Mouse (Mus musculus): ENCODE measurements around the gene Rab31.
A peak's percentile ranks its signal among the peaks of the same experiment; 100 is the strongest.

Rab31 gene

DNA sequence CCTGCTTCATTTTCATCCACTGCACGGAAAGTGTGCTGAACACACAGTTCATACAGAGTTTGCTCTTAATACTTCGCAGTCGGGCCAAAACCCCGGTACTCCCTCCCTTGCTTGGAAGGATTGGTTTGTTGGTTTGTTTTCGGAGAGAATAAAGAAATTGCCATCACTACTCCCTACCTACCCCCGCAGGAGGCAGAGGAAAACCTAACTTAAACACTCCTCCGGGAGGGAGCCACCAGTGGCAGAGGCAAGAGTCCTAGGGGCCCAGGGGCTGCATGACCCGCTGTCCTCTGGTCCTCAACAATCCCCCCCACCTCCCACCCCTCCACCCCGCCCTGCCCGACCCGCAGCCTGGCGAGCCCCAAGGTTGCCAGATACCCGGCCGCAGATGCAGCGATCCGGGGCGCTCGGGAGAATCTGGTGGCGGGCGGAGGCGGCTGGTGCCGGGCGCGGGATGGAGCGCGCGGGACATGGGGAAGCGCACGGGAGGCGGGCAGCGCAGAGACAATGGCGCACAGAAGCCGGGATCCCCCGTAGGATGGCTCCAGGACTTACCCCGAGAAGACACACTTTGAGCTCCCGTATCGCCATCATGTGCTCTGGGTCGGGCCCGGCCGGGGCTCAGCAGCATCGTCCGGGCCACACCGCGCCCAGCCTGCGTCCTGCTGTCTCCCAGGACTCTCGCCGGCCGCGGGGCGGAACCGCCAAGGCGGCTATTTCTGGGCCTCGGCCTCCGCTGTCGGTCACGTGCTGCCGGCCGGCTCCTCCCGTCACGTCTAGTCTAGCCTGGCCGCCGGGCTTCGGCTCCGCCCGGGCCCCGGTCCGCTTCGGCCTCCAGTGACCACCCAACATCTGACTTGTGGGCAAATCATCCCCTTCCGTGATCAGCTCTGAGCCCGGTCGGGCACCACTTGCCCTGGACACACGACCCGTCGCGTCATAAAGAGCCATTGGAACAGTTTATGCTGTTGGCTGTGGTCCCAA is at the start of gene Rab31:
Gene Rab31 (minus strand): TSS at position 802 of the 984 bp plus-strand sequence.
- peak; percentile 87 for DNase-seq

DNA sequence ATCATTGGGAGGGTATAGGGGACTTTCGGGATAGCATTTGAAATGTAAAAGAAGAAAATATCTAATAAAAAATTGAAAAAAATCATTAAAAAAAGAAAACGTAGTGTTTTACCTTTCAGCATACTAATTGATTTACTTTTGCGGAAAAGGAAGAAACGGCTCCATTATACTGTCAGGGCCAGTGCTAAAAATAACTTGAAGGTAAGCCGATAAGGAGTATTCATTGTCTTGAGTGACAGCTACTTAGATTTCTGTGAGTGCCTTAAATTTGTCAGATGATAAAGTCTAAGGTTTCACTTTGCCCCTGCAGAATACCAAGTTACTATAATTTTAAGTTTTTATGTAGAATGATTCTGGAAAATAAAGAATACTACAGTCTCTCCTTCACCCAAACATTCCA is 47.6 kb upstream of the Rab31 start:
- DNase-seq, result no peak

DNA sequence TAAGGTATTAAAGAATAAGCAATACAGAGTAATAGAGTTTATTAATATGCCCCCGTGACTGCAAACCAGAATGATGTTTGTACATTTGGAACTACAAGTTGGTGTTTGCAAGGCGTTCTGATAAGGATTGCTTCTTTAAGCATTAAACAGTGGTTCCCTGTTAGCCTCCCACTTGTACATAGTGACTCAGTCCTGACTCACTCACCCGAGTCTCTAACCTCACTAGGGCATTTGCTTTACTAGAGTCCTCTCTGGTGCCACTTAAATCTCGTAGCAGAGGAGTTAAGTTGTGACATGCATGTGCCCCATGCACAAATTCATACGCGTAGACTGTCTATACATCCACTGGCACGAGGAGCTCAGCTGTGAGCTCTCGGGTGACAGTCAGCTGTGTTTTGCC is 41.2 kb upstream of the Rab31 start:
- DNase-seq, result no peak

DNA sequence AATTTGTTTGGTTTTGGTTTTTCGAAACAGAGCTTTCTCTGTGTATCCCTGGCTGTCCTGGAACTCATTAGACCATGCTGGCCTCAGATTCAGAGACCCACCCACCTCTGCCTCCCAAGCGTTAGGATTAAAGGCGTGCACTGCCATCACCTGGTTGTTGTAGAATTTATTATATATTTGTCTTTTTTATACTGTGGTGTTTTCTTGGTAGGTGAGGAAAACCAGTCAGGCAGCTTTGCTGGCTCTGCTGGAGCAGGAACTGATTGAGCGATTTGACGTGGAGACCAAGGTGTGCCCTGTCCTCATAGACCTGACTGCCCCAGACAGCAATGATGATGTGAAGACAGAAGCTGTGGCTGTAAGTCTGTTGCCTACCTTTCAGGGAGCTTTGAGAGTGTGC is 38.5 kb upstream of the Rab31 start:
- no peak for DNase-seq

DNA sequence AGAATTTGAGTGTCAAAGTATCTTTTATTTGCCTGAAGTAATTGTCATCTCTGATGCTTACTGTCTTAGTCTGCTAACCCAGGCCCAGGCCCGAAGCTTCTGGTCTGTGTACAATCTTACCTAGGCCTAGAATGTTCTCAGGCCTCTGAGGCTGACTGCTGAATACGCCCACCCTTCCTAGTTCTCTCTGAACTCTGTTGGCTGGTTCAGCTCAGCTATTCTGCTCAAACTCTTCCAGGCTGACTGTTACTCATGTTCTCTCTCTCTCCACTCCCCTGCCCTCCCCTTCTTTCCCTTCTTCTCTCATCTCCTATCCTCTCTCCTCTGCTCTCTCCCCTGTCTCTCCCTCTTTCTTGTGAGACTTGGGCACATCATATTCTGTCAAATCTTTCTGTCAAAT is 33.9 kb upstream of the Rab31 start:
- DNase-seq, result no peak

DNA sequence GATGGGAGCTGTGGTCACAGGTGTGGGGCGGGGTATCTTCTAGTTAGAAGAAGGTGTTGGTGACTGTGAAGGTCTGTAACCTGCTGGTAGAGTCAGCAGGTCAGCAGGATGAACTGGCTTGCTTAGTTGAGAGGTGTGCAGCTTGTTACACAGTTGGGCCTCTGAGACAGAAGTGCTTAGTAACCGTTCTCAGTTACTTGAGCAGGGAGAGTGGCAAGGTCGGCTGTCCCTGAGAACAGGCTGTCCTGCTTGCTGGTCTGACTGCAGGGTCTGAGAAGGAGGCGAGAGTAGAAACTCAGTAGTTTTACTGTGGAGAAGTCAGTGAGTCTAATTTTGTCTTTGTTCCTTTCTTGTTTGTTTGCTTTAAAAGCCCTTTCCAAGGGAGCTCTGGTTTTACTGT is 33.4 kb upstream of the Rab31 start:
- DNase-seq, result no peak

DNA sequence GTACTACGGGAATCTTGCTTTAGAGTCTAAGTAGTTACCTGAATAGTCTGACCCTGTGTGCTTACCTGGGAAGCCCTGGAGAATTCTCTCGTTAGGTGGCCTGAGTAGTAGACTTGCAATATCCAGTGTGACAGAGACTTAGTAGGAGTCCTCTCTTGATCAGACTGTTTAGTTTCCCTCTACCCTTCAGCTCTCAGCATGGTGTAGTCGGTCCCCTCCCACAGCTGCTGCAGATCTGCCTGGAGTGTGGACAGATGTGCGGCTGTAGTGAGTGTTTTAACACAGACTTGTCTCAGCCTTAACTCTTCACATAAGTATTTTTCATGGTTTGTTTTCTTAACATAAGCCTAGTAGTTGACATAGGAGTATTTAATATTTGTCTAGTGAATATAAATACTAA is 29.5 kb upstream of the Rab31 start:
- no peak for DNase-seq

DNA sequence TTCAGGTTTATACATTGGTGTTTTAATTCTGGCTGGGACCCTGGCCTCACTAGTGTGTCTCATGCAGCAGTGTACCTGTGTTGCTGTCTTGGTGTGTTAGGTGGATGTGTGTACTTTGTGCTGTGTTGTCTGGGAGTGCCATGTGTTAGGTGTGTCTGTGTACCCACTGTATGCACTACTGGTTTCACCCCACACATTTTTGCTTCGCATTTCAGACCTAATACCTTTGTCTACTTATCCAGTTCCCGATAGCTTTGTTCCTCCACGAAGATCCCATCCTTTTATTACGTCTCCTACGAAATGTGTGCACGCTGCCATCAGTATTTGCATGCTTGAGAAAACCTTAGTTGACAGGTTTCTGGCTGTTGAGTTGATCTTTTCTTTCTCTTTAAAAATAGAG is 27.9 kb upstream of the Rab31 start:
- no peak for DNase-seq

DNA sequence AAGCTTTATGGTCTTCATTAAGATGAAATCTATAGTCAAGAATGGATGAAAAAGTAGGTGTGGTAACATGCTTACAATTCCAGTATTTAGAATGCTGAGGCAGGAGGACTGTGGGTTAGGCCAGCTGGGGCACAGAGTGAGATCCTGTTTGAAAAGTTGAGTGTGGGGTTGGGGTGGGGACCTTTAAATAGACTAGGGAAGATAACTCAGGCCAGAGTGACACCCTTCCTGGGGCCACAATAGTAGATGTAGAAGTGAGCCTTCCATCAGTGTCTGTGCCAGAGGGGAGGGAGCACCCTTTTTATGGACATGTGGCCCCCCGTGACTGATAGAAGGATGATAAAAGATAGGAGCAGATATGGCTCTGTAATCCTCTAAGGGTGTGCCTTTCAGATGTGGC is 26.8 kb upstream of the Rab31 start:
- no peak for DNase-seq

DNA sequence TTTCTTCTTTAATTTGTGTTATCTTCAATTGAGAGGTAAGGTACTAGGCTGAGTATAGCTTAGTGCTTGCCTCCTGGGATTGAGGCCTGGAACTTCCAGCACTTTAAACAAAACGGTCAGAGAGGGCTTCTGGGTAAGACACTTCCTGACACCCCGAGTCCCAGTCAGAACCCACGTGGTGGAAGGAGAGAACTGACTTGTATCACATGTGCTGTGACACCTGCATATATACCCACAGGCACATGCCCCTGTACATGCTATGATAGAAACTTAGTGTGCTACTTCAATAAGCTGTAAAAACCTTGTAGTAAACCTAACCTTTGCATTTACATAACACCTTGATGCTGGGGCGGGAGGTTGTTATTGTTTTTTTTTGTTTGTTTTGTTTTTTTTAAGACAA is 25.9 kb upstream of the Rab31 start:
- DNase-seq, result no peak

DNA sequence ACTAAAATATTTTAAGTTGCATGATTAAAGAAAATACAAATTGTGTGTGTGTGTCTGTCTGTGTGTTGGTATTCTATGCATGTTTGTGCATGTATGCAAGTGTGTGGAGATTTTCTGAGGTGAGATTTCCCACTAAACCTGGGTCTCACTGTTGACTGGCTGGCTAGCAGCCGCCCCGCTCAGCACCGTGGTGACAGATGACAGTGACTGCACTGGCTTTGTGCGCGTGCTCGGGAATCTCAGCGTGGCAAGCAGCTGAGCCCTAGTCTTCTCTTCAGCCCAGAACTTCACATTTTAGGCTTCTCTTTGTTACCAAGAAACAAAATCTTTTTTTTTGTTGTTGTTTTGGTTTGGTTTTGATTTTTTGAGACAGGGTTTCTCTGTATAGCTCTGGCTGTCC is 23.5 kb upstream of the Rab31 start:
- DNase-seq, result peak in 1 of 2 experiments; percentile 43

DNA sequence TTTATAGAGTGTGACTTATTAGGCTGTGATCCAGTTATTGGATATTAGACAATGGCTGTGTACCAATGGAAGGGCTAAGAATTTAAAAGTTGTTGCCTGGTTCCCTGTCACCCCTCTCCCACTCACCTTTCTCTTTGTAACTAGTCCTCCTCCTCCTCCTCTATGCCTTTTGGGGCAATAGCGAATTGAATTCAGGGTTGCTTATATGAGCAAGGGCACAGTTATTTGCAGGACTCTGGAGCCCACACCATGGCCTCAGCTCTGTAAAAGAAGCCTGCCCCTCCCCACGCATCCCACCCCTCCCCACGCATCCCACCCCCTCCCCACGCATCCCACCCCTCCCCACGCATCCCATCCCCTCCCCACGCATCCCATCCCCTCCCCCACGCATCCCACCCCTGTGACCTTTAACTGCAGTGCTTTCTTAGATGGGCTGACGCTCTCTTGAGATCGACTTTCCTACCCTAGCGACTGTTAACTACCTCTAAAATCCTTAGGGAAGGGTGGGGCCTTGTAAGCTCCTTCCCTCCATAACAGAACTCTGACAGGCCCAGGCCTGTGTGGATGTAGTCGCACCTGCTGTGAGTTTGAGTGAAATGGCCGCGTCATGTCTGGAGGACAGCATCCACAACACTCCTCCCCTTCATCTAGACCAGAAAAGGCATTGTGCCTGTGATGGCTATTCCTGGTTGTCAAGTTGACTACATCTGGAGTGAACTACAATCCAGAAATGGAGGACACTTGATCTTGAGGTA is 21.7 kb upstream of the Rab31 start:
- no peak for DNase-seq

DNA sequence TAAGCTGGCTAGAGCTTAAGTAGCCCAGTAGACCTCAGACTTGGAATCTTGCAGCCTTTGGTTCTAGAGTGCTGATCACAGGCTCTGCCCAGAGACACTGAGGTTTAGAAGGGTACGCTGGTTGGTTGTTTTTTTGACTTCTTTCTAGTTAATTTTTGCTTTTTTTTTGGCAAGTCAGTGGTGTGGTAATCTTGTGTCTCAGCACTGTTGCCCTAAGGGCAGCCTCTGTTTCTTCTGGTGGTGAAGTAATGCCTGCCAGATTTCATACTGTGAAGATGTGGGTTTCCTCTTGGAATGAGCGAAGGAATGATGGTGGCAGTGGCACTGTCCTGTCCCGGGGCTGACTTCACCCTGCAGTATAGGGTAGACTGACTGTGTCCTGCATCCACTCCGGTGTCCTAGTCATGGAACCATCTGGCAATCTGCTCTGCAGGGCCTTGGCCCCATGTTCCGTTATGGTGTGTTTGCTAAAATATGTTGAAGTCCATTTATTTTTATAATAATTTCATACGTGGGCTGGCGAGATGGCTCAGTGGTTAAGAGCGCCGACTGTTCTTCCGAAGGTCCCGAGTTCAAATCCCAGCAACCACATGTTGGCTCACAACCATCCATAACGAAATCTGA is 20.9 kb upstream of the Rab31 start:
- DNase-seq, result no peak

DNA sequence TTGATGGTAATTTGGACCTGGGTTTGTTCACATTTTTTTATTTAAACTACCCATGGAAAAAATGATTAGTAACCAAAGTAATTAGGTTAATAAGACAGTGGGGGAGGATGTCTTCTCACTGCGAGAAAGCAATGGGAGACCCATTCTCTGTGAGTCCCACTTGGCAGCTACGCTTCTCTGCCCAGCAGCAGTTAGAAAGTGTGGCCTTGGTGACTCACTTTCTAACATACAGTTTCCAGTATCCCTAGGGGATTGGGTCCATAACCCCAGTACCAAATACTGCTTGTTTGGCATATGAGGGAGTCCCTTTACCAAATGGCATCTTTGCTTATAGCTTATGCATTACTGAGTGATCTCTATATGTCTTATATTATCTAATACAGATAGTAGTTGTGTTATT is 18.6 kb upstream of the Rab31 start:
- DNase-seq, result no peak

DNA sequence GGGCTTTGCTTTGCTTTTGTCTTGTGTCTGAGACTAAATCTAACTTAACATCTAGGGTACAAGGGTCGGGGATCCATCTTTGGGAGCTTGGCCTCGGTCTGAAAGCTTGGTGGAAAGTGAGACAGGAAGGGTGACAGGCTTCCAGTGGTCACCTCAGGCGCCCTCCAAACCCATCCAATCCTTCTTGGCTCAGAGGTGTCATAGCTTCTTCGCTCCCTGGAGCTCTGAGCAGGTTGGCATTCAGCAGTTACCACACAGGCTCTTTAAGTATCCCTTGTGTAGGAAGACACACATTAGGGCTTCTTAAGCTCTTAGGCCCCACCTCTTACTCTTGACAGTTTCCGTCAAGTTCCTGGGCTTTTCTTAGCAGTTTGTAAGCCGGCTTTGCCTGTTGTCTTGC is 17.0 kb upstream of the Rab31 start:
- no peak for DNase-seq

DNA sequence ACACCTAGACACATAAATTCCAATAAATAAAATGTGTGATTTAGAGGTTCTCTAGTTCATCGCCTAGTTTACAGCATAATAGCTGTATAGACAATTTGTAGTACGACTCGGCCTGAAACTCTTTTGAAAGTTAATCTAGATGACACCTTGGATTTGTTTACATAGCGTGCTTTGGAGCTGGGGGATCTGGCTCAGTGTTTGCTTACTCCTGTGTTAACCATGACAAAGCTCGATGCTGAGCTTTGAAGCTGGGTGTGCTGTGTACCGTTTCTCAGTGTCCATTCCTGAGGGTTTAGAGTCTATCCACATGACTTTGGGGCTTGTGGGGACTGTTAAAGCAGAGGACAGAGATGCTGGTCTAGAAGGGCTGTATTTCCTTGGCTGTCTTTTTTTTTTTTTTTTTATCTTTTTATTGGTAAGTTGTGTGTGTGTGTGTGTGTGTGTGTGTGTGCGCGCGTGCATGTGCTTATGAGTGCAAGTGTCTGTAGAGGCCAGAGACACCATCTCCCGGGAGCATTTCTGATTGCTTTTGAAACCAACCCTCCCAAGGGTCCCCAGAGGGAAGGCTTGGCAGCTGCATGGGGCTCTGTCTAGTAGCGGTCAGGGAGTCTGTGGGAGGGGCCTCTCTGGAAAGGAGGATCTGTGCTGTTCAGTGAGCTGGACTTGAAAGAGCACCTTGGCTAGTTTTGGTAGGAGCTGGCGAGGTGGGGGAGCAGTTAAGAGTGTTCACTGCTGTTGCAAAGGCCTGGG is 16.2 kb upstream of the Rab31 start:
- peak in 1 of 2 experiments; percentile 46 for DNase-seq

DNA sequence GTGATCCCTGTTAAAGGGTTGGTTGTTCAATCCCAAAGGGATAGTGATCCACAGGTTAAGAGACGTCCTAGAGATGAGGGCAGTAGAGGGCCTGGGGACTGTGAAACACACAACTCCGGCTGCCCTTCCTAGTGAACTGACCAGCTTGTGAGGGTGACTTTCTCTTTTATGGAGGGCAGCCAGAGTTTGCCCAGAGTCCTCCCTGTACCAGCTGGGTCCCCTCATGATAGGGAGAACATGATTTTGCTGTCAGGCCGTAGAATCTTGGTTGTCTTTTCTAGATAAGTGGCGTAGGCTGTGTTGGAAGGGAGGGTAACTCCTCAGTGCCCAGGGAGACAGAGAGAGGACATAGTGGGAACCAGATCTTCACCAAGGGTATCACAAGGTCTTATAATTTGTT is 14.7 kb upstream of the Rab31 start:
- DNase-seq, result no peak

DNA sequence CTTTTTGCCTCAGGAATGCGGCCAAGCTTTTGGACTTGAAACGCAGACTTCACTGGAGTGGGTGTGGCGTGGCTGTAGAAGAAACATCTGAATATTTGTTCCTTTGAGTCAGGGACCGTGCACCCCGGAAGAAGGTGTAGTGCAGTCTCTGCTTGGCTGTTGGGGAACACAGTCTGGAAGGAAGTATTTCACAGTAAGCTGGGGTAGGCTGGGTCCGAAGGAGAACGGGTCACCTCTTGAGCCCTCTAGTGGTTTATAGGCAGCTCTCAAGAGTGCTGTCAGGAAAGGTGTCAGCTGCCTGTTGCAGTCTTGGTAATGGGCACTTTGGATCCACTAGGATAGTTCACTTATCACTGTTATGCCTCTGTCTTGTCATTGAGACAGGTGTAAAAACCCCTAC is 13.7 kb upstream of the Rab31 start:
- peak in 1 of 2 experiments; percentile 30 for DNase-seq

DNA sequence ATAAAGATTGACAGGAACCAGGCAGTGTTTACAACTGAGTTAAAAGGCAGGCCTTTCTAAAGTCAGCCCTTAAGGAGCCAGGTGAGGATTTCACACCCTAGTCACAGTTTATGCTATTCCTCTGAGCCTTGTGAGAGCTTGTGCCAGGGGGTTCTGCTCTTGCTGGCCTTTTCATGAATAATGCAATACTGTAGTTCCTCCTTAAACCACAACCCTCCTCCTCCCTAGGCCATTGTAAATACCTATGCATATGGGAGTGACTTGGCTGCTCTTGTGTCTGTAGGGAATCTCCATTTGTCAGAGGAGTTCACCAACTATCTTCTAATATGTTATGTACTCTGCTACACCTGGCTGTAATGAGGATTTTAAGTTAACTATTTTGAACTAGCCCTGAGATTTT is 13.2 kb upstream of the Rab31 start:
- DNase-seq, result no peak

DNA sequence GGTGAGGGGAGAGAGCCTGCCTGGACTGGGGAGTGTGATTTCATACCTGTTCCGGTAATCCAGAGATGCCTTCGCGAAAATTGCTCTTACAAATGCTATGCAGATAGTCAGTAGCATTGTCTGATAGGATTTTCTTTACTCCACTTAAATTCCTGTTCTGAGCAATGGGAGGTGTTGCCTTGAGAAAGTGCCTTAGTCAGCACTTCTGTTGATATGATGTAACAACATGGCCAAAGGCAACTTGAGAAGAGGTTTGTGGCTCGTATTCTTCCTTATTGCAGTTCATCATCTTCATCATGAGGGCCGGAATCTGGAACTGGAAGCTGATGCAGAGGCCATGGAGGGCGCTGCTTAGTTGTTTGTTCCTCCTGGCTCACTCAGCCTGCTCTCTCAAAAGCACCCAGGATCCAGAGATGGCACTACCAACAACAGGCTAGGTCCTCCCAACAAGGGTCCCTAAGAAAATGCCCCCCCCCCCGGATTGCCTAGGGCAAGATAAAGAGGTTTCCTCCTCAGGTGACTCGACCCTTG is 12.1 kb upstream of the Rab31 start:
- DNase-seq, result no peak

DNA sequence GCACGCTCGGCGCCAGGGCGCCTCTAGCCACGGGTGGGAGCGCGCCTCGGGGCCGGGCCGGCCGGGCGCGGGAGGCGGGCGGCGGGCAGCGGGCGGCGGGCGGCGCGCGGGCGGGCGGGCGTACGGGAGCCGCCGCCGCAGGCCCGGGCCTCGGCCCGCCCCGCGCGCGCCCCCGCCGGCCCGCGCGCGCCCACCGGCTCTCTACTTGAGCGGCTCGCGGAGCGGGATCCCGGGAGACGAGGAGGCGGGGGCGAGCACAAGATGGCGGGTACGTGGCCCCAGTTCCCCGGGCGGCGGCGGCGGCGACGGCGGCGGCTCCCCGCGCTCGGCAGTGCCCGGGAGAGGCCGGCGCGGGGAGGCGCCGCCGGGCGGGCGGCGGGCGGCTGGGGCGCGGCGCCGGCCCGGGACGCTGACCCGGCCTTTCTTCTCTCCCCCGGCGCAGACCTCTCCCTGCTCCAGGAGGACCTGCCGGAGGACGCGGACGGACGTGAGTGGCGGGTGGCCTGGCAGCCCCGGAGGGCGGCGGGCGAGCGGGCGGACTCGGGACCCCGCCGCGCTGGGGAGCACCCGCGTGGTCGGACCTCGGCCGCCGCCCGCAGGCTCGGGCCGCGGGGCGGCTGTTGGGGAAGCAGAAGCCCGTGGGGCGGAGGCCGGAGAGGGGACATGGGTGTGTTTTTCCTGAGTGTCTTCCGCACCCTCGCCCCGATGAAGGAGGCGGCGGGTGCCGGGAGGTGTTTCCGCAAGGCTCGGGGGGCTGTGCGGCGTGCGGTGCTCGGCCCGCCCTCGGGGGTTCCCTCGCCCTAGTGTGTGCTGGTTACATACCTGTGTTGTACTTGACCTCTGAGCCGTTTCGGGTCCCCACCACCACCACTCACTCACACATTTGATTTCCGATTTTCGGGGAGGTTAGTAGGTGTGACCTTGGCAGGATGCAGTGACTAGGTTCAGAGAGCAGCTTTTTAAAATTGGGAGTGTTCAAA is 10.9 kb upstream of the Rab31 start:
- DNase-seq, result peak; percentile 88 to 94

Data from cerebellum, postnatal 10 days (tissue).